Mouse (Mus musculus) ES-E14 (cell line): ENCODE results near the gene Arid5b.

Experiments
- HCFC1 ChIP-seq: IDR thresholded peaks from 2 replicates; pipeline ENCODE4 v1.6.1; 2012; ENCODE audit warnings: low read length, inconsistent platforms, borderline replicate concordance; ENCODE audit not compliant: insufficient read depth
- MAFK ChIP-seq: IDR thresholded peaks from 2 replicates; pipeline ENCODE4 v1.6.1; 2014; ENCODE audit warnings: mild to moderate bottlenecking, low read depth, low read length, inconsistent platforms; ENCODE audit not compliant: insufficient read depth
- ZC3H11A ChIP-seq: IDR thresholded peaks from 2 replicates; pipeline ENCODE4 v1.6.1; 2012; ENCODE audit warnings: low read depth, mild to moderate bottlenecking, inconsistent platforms, low read length, borderline replicate concordance
- ZNF384 ChIP-seq: IDR thresholded peaks from 2 replicates; pipeline ENCODE4 v1.6.1; 2012; ENCODE audit warnings: low read depth, low read length, inconsistent platforms

DNA sequence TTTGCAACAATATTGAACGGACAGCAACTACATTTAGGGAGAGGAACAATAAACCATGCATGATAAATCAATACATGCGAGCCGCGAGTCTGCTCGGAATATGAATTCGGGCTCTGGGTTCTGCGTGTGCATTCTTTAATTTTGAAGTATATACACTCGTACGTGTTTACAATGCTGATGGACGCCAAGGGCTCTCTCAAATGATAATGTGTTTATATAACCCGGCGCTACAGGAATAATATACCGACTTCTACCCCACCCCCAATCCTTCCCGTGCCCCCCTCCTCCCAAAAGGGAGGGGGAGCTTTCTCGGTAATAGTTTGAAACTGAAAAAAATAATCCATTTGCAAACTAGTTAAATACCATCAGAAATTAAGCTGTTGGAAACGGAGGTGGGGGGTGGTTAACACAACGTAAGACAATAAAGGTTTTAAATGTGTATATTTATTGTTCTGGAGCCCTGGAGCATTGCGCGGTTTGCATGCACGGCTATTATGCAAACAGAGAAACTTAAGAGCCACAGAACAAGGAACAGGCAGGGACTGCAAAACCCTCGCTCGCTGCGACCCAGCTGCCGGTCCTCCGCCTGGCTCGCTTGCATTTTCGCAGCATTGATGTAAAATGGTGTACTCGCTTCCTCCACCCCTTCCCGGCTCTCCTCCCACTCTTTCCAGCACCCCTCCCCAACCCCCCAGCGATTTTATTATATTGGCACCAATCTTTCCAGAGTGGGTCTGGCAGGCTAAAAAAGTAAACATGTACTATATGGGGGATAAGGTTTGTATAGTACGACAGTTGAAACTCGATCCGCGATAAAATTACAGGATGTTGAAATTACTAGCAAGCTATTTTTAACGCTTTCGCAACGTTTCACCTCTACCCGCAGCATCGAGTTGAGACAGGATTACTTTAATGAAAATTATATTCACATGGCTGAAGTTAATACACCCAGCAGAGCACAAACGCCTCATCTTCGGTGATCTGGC is 1.3 kb upstream of the Arid5b start:
- TF ChIP-seq ZC3H11A (no peak), MAFK (no peak), HCFC1 (no peak), ZNF384 (no peak)
